Mouse (Mus musculus): ENCODE measurements around the gene Ifit1. TPM values are rescaled to one million over a fixed set of nuclear protein-coding genes. Genes with fewer than 3 reads are reported as not detected.
"Not testable (repeated sequence)": the region's sequence is repeated elsewhere in the genome, so short reads cannot be mapped to it uniquely, and the experiment has no call there.

The Ifit1 gene
- polyA plus RNA-seq, 1 experiment from 2014 or later = 1.2 TPM

DNA sequence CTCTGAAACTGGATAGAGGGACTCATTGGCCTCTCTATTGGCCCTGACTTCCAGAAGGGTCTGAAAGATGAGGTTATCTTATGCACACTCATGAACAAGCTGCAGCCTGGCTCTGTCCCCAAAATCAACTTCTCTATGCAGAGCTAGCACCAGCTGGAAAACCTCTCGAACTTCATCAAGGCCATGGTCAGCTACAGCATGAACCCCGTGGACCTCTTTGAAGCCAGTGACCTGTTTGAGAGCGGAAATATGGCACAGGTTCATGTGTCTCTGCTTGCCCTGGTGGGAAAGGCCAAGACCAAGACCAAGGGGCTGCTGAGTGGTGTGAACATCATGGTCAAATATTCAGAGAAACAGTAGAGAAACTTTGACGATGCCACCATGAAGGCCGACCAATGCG, 16.9 kb upstream of the Ifit1 start:
- Histone ChIP-seq H3K4me2 (no peak overlapping the region), H3K9ac (no peak overlapping the region), H3K36me3 (no peaks in the 10 kb centered on the region), H3K9me3 (no peaks in the 10 kb centered on the region), H3K4me3 (replicated peaks) (no peak overlapping the region), H3K27ac (no peak overlapping the region), H3K4me1 (no peaks in the 10 kb centered on the region), H3K27me3 (replicated peaks) (no peaks in the 10 kb centered on the region)
- ATAC-seq (ENCODE audit: insufficient read depth, low FRiP score, low read depth) = no peak
- 92% methylated on average over 6 of the region's 6 CpGs for WGBS

DNA sequence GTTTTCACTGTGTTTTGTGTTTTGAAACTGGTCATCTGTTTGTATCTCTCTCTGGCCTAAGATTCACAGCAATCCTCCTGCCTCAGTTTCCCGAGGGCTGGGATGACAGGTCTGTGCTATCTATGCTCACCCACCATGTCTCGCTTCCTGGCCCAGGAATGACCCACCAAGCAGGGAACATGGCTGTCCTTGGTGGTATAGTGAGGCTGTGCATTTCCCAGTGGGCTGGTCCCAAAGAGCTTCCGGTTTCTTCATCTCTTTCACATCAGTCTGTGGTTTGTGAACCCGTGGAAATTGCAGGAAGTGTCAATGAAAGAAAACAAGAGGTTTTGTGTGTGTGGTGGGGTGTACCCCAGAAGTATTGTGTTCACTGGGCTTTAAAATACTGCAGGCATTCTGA, 16.0 kb upstream of the Ifit1 start:
- Histone ChIP-seq H3K36me3 (no peaks in the 10 kb centered on the region), H3K9me3 (no peaks in the 10 kb centered on the region), H3K27ac (no peak overlapping the region), H3K4me3 (replicated peaks) (no peak overlapping the region), H3K27me3 (replicated peaks) (no peaks in the 10 kb centered on the region), H3K4me1 (no peaks in the 10 kb centered on the region), H3K4me2 (no peak overlapping the region), H3K9ac (no peak overlapping the region)
- WGBS = 76% methylated on average over 4 of the region's 4 CpGs
- no peak for ATAC-seq (ENCODE audit: insufficient read depth, low FRiP score, low read depth)

DNA sequence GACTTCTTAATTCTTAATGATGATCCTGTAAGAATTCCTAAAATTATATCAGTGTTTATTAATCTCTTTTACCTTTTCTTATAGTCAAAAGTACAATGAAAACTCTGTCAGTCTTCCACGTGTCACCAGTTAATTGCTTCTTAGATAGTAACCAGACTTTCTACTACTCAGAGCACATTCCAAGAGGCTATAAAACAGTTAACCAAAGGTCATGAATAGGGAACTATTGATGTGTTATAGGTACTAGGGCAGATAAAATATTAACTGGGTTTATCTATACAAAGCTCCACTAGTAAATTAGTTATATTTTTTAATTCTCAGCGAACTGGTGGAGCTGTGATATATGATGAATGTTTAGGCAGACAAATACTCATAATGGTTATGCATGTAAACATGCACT, 13.2 kb upstream of the Ifit1 start:
- Histone ChIP-seq H3K9ac (no peak overlapping the region), H3K27me3 (replicated peaks) (no peaks in the 10 kb centered on the region), H3K27ac (no peak overlapping the region), H3K4me1 (no peaks in the 10 kb centered on the region), H3K4me3 (replicated peaks) (no peak overlapping the region), H3K4me2 (no peak overlapping the region), H3K36me3 (no peaks in the 10 kb centered on the region), H3K9me3 (no peaks in the 10 kb centered on the region)
- 54% methylated on average over 2 of the region's 2 CpGs for WGBS
- no peak for ATAC-seq (ENCODE audit: insufficient read depth, low FRiP score, low read depth)

DNA sequence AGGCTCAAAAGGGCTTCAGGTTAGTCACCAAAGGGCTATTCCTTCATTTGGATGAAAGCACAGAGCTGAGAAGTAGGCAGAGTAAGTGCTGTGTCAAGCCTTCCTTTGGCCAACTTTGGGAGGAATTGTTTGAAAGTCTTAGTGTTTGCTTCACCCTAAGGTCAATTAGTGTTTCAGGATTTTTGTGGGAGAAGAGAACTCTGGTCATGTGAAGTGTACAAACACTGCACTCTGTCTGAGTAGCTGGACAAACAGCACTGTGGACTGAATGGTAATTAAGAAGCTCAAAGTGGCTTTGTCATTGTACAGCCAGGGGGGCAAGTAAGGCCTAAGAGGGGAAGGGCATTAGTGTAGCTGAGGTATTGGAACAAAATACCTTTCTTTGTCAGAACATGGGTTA, 9.2 kb upstream of the Ifit1 start:
- H3K9ac ChIP-seq = no peak overlapping the region
- H3K27ac ChIP-seq = no peak overlapping the region
- no peaks in the 10 kb centered on the region for H3K9me3 ChIP-seq
- no peaks in the 10 kb centered on the region for H3K27me3 ChIP-seq (replicated peaks)
- H3K4me3 ChIP-seq (replicated peaks) = no peak overlapping the region
- H3K4me2 ChIP-seq = no peak overlapping the region
- no peaks in the 10 kb centered on the region for H3K4me1 ChIP-seq
- ATAC-seq (ENCODE audit: insufficient read depth, low FRiP score, low read depth) = no peak
- no peaks in the 10 kb centered on the region for H3K36me3 ChIP-seq

DNA sequence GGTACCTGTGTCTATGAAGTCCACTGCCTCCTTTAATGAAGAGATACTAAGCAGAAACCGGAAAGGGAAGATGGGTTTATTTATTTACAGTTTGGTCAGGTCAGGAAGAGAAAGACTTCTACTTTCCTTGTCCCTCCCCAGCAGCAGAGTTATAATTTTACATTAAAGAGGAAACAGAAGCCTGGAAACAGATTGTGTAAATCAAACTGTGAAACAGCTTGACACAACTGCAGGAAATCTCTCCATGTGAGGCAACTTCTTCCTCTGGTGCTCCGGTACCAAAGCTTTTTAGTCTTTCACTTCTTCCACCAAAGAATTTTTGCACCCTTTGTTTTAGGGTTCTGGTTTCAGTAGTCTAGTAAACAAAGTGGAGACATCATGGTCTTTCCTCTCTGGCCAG, 7.2 kb upstream of the Ifit1 start:
- 58% methylated on average over 2 of the region's 2 CpGs for WGBS
- ATAC-seq (ENCODE audit: insufficient read depth, low FRiP score, low read depth) = no peak
- H3K4me2 ChIP-seq = no peak overlapping the region
- H3K9me3 ChIP-seq = no peaks in the 10 kb centered on the region
- no peak overlapping the region for H3K9ac ChIP-seq
- H3K27ac ChIP-seq = no peak overlapping the region
- H3K36me3 ChIP-seq = no peaks in the 10 kb centered on the region
- H3K4me3 ChIP-seq (replicated peaks) = no peak overlapping the region
- no peaks in the 10 kb centered on the region for H3K4me1 ChIP-seq
- no peaks in the 10 kb centered on the region for H3K27me3 ChIP-seq (replicated peaks)

DNA sequence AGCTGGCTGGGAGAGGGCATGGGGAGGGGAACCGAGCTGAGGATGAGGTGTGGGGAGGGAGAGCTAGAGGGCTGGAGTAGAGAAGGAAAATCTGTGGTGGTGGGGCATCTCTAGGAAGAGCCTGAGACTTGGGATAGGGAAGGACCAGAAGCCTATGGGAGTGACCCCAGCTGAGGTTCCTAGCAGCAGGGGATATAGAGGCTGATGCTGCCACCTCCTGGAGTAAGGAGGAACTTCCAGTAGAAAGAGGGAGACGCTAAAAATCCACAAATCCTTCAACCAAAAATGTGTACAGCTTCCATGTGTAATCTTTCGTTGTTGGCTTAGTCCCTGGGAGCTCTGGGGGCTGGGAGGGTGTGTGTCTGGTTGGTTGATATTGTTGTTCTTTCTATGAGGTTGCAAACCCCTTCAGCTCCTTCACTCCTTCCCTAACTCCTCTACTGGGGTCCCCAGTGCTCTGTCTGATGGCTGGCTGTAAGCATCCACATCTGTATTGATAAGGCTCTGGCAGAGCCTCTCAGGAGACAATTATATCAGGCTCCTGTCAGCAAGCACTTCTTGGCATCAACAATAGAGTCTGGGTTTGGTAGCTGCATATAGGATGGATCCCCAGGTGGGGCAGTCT, 3.6 kb upstream of the Ifit1 start:
- Histone ChIP-seq H3K4me3 (replicated peaks) (no peak overlapping the region), H3K27me3 (replicated peaks) (no peaks in the 10 kb centered on the region), H3K36me3 (no peaks in the 10 kb centered on the region), H3K4me1 (no peaks in the 10 kb centered on the region), H3K9me3 (no peaks in the 10 kb centered on the region), H3K9ac (no peak overlapping the region), H3K4me2 (no peak overlapping the region), H3K27ac (no peak overlapping the region)
- ATAC-seq (ENCODE audit: insufficient read depth, low FRiP score, low read depth) = no peak
- 4% methylated on average over 3 of the region's 3 CpGs for WGBS

DNA sequence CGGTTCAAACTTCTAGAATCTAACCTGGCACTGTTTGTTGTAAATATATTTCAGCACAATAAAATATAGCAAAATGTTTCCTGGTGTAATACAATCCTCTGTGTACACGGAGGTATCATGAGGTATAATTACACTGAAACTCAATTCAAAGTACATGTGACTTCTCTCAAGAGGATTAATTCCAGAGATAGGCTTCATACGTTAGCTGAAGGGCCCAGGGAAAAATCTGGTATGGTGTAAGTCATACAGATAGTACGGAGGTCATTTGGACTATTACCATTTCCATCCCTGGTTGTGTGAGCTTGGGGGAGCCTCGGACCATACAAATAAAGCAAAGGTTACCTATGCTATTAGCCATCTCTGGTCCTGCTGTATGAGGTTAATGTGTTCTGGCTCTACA, 1.9 kb downstream of the Ifit1 start:
- no peak for ATAC-seq (ENCODE audit: insufficient read depth, low FRiP score, low read depth)
- no peak overlapping the region for H3K4me2 ChIP-seq
- H3K27me3 ChIP-seq (replicated peaks) = no peaks in the 10 kb centered on the region
- no peak overlapping the region for H3K9ac ChIP-seq
- H3K27ac ChIP-seq = no peak overlapping the region
- H3K4me1 ChIP-seq = no peaks in the 10 kb centered on the region
- no peaks in the 10 kb centered on the region for H3K9me3 ChIP-seq
- 70% methylated on average over 5 of the region's 5 CpGs for WGBS
- H3K4me3 ChIP-seq (replicated peaks) = no peak overlapping the region
- no peaks in the 10 kb centered on the region for H3K36me3 ChIP-seq

DNA sequence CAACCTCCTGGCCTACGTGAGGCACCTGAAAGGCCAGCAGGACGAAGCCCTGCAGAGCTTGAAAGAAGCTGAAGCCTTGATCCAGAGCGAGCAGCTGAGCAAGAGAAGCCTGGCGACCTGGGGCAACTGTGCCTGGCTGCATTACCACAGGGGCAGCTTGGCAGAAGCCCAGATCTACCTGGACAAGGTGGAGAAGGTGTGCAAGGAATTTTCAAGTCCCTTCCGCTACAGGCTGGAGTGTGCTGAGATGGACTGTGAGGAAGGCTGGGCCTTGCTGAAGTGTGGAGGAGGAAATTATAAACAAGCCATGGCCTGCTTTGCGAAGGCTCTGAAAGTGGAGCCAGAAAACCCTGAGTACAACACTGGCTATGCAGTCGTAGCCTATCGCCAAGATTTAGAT, 7.0 kb downstream of the Ifit1 start:
- not testable (repeated sequence) for H3K27ac ChIP-seq; H3K4me1 ChIP-seq; H3K27me3 ChIP-seq (replicated peaks); H3K9me3 ChIP-seq; H3K4me3 ChIP-seq (replicated peaks); H3K9ac ChIP-seq; ATAC-seq (ENCODE audit: insufficient read depth, low FRiP score, low read depth); H3K4me2 ChIP-seq; H3K36me3 ChIP-seq
- WGBS = 85% methylated on average over 8 of the region's 8 CpGs

DNA sequence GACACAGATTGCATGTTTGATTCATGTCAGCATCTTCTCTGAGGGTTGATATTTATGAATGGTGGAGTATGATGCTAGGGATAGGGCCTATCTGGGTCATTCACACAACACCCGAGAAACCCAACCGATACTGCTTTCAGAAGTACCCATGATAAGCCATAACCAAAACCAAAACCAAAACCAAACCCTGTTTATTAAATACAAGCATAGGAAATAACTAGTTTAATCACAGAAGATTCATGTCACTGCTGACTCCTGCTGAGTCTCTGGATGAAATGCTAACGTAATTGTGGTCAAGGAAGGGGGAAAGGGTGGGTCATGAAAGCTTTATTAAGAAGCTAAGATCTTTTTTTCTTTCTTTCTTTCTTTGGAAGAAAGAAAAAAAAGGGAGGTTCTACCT, 9.6 kb downstream of the Ifit1 start:
- H3K4me1 ChIP-seq = no peaks in the 10 kb centered on the region
- no peaks in the 10 kb centered on the region for H3K9me3 ChIP-seq
- H3K27me3 ChIP-seq (replicated peaks) = no peaks in the 10 kb centered on the region
- WGBS = 85% methylated on average over 3 of the region's 3 CpGs
- no peak overlapping the region for H3K4me3 ChIP-seq (replicated peaks)
- no peak for ATAC-seq (ENCODE audit: insufficient read depth, low FRiP score, low read depth)
- H3K27ac ChIP-seq = no peak overlapping the region
- no peaks in the 10 kb centered on the region for H3K36me3 ChIP-seq
- H3K4me2 ChIP-seq = no peak overlapping the region
- H3K9ac ChIP-seq = no peak overlapping the region

DNA sequence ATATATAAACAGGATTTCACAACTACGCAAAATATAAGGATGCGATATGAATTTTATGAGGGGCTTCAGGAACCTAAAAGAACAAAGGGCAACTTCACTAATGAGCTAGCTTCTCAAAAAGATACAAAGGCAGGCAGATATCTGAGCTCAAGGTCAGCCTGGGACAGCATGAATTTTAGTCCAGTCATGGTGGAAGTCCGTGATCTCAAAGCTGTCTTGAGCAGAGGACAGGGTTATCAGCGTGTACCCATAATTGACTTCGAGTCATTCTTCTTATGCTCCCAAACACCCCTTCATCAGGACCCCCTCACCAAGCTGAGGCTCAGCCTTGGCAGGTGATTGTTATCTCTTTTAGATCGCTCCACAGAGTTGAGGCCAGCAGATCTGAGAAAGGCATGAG, 10.3 kb downstream of the Ifit1 start:
- Histone ChIP-seq H3K9ac (no peak overlapping the region), H3K4me3 (replicated peaks) (no peak overlapping the region), H3K4me2 (no peak overlapping the region), H3K9me3 (no peaks in the 10 kb centered on the region), H3K27ac (no peak overlapping the region), H3K4me1 (no peaks in the 10 kb centered on the region), H3K36me3 (no peaks in the 10 kb centered on the region), H3K27me3 (replicated peaks) (no peaks in the 10 kb centered on the region)
- ATAC-seq (ENCODE audit: insufficient read depth, low FRiP score, low read depth) = no peak
- WGBS = 80% methylated on average over 6 of the region's 6 CpGs

DNA sequence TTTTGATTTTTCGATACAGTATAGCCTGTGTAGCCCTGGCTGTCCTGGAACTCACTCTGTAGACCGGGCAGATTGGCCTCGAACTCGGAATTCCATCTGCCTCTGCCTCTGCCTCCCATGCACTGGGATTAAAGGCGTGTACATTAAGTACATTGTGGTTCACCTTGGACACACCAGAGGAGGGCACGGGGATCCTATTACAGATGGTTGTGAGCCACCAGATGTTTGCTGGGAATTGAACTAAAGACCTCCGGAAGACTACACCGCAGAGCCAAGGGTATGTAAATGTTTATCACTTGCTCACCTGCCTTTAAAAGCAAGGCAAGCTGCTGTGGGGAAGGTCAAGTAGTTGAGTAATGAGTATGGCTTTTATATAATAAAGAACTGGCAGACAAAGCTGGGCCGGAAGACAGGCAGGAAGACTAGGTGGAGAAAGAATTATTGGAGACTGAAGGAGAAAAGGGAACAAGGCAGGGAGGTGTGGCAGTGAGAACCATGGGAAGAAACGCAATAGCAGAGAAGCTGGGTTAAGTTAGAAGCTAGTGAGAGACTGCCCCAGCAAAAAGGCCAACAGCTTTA, 14.6 kb downstream of the Ifit1 start:
- no peak overlapping the region for H3K27ac ChIP-seq
- no peak overlapping the region for H3K4me3 ChIP-seq (replicated peaks)
- H3K9ac ChIP-seq = no peak overlapping the region
- WGBS = 61% methylated on average over 10 of the region's 10 CpGs
- no peaks in the 10 kb centered on the region for H3K36me3 ChIP-seq
- H3K4me1 ChIP-seq = no peaks in the 10 kb centered on the region
- H3K9me3 ChIP-seq = no peaks in the 10 kb centered on the region
- no peaks in the 10 kb centered on the region for H3K27me3 ChIP-seq (replicated peaks)
- no peak overlapping the region for H3K4me2 ChIP-seq
- no peak for ATAC-seq (ENCODE audit: insufficient read depth, low FRiP score, low read depth)

DNA sequence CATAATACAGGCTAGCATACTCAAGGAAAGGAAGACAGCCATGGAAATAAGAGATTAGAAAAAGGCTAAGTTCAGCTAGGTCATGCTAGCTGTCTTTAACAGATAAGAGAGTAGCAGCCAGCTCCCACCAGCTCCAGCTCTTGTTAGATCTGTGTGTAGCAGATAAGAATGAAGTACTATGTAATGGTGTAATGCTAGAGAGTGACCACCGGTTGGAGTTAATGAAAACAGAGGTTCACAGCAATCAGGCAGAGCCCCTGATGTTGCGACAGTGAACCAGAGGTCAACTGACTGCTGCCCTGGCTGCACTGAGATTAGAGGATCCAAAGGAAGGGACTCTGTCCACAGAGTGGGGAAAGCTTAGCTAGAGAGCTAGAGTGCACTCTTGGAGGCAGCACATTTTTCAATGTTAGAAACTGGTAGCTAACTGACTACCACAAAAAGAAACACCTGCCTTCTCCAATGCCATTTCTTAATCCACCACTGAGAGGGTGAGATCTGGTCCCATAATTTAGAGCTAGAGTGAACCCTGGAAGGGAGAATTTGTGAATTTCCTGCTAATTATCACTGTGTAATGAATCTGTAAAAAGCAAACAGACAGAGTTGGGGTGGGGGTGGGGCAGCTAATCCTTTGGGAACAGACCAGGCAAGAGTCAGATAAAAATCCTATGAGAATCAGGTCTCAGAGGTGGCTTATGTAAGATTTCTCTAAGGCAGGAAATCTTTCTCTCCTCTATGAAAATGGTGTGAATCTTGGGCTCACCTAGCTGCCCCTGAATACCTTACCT, 16.0 kb downstream of the Ifit1 start:
- Histone ChIP-seq H3K4me1 (no peaks in the 10 kb centered on the region), H3K9ac (no peak overlapping the region), H3K9me3 (no peaks in the 10 kb centered on the region), H3K27me3 (replicated peaks) (no peaks in the 10 kb centered on the region), H3K36me3 (no peaks in the 10 kb centered on the region), H3K4me3 (replicated peaks) (no peak overlapping the region), H3K4me2 (no peak overlapping the region), H3K27ac (no peak overlapping the region)
- 17% methylated on average over 2 of the region's 2 CpGs for WGBS
- peak; percentile 94 for ATAC-seq (ENCODE audit: insufficient read depth, low FRiP score, low read depth)

Data from stomach, embryonic 15.5 days (tissue).